Mouse (Mus musculus) hindbrain, postnatal 0 days (tissue): Measurements from ENCODE around the gene Ppil1. TPM values are rescaled to one million over a fixed set of nuclear protein-coding genes. Genes with fewer than 3 reads are reported as not detected.
"Not testable (repeated sequence)": the region's sequence is repeated elsewhere in the genome, so short reads cannot be mapped to it uniquely, and the experiment has no call there.

Experiments
- ATAC-seq: fragments of 200-750 bp; cut with Nextera tagmentation; 2 replicates; pipeline ENCODE4 v1.8.0; 2017; ENCODE audit warnings: mild to moderate bottlenecking, moderate TSS enrichment, moderate library complexity
- DNase-seq: peaks from one replicate; pipeline ENCODE4 v3.0.0-alpha.2; 2015; ENCODE audit warnings: low spot score
- H3K27ac ChIP-seq: fragments of 300-500 bp; sonication (generic); 2 replicates; pipeline ENCODE4 v1.5.1; 2014; ENCODE audit warnings: mild to moderate bottlenecking
- H3K27me3 ChIP-seq: fragments of 300-500 bp; sonication (generic); 2 replicates; pipeline ENCODE4 v1.6.1; 2014; ENCODE audit warnings: low read length, mixed read lengths; ENCODE audit not compliant: insufficient read depth
- H3K36me3 ChIP-seq: fragments of 300-500 bp; sonication (generic); 2 replicates; pipeline ENCODE4 v1.6.1; 2014; ENCODE audit warnings: low read length, mixed read lengths; ENCODE audit not compliant: insufficient read depth
- H3K4me1 ChIP-seq: fragments of 300-500 bp; sonication (generic); 2 replicates; pipeline ENCODE4 v1.6.1; 2014; ENCODE audit warnings: antibody characterized with exemption, low read length, mixed read lengths; ENCODE audit not compliant: insufficient read depth
- H3K4me2 ChIP-seq: fragments of 300-500 bp; sonication (generic); 2 replicates; pipeline ENCODE4 v1.6.1; 2014; ENCODE audit warnings: low read depth, mild to moderate bottlenecking, low read length, moderate library complexity, mixed read lengths
- H3K4me3 ChIP-seq: fragments of 300-500 bp; sonication (generic); 2 replicates; pipeline ENCODE4 v1.5.1; 2014; ENCODE audit warnings: low read length
- H3K9ac ChIP-seq: fragments of 300-500 bp; sonication (generic); replicated peaks from 2 replicates; pipeline ENCODE4 v1.6.1; 2014; ENCODE audit warnings: mild to moderate bottlenecking, low read length, moderate library complexity, mixed read lengths
- H3K9me3 ChIP-seq: fragments of 300-500 bp; sonication (generic); 2 replicates; pipeline ENCODE4 v1.6.1; 2016; ENCODE audit warnings: low read length, mixed read lengths
- CTCF ChIP-seq: IDR thresholded peaks from 2 replicates; pipeline ENCODE4 v1.5.1; 2016; ENCODE audit warnings: antibody characterized with exemption, control low read depth, low read depth
- WGBS: fragments of 180-500 bp; shearing (Covaris S2); extraction: QIAGEN DNeasy Blood & Tissue Kit; methylation state at CpG from one replicate; pipeline ENCODE4 v1.1.7; 2014; 5-methylcytosine and 5-hydroxymethylcytosine counted together
- polyA plus RNA-seq: library from polyadenylated mRNA; unstranded; fragments of >200 nt; fragmentation: Nextera tagmentation; extraction: Ambion mirVana; gene quantifications from 2 replicates; pipeline ENCODE4 v1.2.1, GENCODE M21; 2015
- total RNA-seq: library from RNA; depleted of rRNA; stranded (reverse); fragments of >200 nt; gene quantifications from 2 replicates; pipeline ENCODE4 v1.2.3, GENCODE M21; 2014

Gene Ppil1
- total and polyA plus RNA-seq, 2 experiments from 2014 or later = 81.4 to 87.7 TPM

DNA sequence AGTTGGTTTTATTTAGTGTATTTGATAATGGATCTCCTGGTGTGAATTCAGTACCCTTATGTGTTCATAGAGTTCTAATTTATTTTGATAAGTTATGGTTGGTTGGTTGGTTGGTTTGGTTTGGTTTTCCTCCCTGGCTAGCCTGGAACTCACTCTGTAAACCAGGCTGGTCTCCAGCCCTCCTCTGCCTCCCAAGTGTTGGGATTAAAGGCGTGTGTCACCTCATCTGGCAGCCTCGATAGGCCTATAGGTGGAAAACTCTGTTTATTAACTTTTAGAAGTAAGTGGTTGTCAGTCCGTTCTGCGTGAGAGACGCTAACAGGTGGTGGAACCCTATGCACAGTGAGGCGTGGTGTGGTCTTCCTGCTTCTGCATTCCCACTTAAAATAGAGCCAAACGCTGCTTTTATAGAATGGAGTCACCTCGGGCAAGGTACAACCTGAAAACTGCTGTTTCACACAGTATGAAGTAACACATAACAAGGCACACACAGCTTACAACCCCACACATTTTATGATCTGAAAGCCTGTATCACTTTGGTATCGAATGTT is 6.2 kb upstream of the Ppil1 start:
- H3K27me3 ChIP-seq = no peaks in the 10 kb centered on the region
- no peak for TF ChIP-seq CTCF
- H3K4me1 ChIP-seq = peaks cover 4% of the 10 kb centered on the region; the same call in 1 of the 2 replicates
- 94% methylated on average over 9 of the region's 9 CpGs for WGBS
- H3K27ac ChIP-seq = no peak overlapping the region
- no peaks in the 10 kb centered on the region for H3K9me3 ChIP-seq
- H3K9ac ChIP-seq = no peak overlapping the region
- ATAC-seq (no peak), DNase-seq (no peak)
- H3K4me2 ChIP-seq = peak overlapping the region; percentile 66
- H3K4me3 ChIP-seq = no peak overlapping the region
- H3K36me3 ChIP-seq = no peaks in the 10 kb centered on the region

- ATAC-seq = no peak
- peak overlapping the region; percentile 91 for H3K9ac ChIP-seq
- H3K4me2 ChIP-seq = peak overlapping the region; percentile 66
- peak overlapping the region; percentile 91 for H3K27ac ChIP-seq
- H3K9me3 ChIP-seq = no peaks in the 10 kb centered on the region
- no peak for TF ChIP-seq CTCF
- 12% methylated on average over 10 of the region's 10 CpGs for WGBS
- H3K36me3 ChIP-seq = no peaks in the 10 kb centered on the region
- peaks cover 4% of the 10 kb centered on the region; the same call in 1 of the 2 replicates for H3K4me1 ChIP-seq
- no peaks in the 10 kb centered on the region for H3K27me3 ChIP-seq
- no peak for DNase-seq
- peak overlapping the region; percentile 81 for H3K4me3 ChIP-seq
Observed at GRCm38 (mm10) chr17:29269349-29269706, 5.3 kb upstream of the Ppil1 start.

DNA sequence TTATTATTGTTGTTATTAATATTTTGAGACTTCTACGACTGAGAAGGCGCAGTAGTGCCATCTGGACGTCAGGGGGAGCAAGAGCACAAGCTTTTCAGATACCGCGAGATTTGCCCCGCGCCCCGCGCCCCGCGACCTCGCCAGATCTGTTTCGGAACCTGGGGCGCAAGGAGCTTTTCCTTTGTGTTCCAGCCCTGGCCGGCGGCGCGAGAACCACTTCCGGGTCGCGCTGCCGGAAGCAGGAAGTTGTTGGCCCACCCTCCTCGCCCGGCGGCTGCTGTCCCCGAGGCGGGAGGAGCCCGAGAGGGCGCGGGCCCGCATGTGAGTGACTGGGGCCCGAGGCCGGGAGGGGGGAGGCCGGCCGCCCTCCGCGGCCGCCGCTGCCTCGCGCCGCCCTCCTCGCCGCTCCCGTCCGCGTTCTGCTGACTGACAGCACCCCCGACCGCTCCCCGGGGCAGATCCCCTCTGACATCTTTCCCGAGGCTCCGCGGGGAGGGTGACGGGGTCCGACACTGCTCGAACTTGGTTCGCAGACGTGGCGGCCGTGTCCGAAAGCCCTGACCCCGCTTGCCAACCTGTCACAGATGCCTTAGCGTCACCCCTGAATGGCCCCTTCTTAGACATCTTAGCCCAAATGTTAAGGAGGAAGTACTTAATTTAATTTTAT is 4.8 kb upstream of the Ppil1 start, which contains the start of gene BC004004:
Gene BC004004, plus strand, starts transcription at position 107 of the 667 bp plus-strand sequence.
- Histone ChIP-seq H3K27me3 (no peaks in the 10 kb centered on the region), H3K4me3 (peak within 1 kb of the TSS; percentile 81), H3K9ac (peak within 1 kb of the TSS; percentile 91), H3K36me3 (no peaks in the 10 kb centered on the region), H3K4me1 (peaks cover 4% of the 10 kb centered on the region; the same call in 1 of the 2 replicates), H3K9me3 (no peaks in the 10 kb centered on the region), H3K4me2 (peak within 1 kb of the TSS; percentile 66), H3K27ac (peak within 1 kb of the TSS; percentile 91)
- DNase-seq (peak; percentile 98), ATAC-seq (peak; percentile 92)
- TF ChIP-seq CTCF = peak; percentile 77
- WGBS = under 1% methylated on average over 54 of the region's 63 CpGs

- H3K4me1 ChIP-seq = peaks cover 4% of the 10 kb centered on the region; the same call in 1 of the 2 replicates
- H3K27ac ChIP-seq = peak overlapping the region; percentile 15; the same call in 1 of the 2 replicates
- WGBS = 60% methylated on average over 6 of the region's 6 CpGs
- no peaks in the 10 kb centered on the region for H3K36me3 ChIP-seq
- no peaks in the 10 kb centered on the region for H3K27me3 ChIP-seq
- H3K9me3 ChIP-seq = no peaks in the 10 kb centered on the region
- H3K9ac ChIP-seq = no peak overlapping the region; the same call in 1 of the 2 replicates
- peak; percentile 34 for ATAC-seq
- no peak for TF ChIP-seq CTCF
- H3K4me3 ChIP-seq = peak overlapping the region; percentile 81
- peak overlapping the region; percentile 66 for H3K4me2 ChIP-seq
- no peak for DNase-seq
Observed at GRCm38 (mm10) chr17:29267931-29268681, 4.1 kb upstream of the Ppil1 start.

GRCm38 (mm10) chr17:29267040-29267439 is 3.1 kb upstream of the Ppil1 start:
- H3K4me2 ChIP-seq, ATAC-seq, H3K27me3 ChIP-seq, H3K27ac ChIP-seq, H3K36me3 ChIP-seq, DNase-seq, H3K4me3 ChIP-seq, H3K9ac ChIP-seq, H3K4me1 ChIP-seq, H3K9me3 ChIP-seq: not testable (repeated sequence)
- 81% methylated on average over 2 of the region's 2 CpGs for WGBS

DNA sequence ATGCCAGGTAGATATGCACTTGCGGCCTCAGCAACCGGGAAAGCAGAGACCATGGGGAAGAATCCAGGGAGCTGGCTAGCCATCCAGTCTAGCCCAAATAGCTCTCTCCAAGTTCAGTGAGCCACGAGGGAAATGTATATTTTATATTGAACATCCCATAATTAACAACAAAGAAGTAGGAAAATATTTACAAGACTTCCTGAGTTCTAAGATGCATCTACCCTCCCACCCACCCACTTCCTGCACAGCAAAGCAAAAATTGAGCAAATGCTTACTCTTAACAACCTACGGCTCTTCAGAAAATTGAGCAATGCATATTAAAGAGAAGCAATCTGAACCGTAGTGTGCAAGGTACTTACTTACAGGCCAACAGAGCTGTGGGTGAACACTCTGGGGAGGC is 774 bp upstream of the Ppil1 start:
- 86% methylated on average over 5 of the region's 5 CpGs for WGBS
- Histone ChIP-seq H3K4me3 (no peak overlapping the region), H3K4me1 (peaks cover 6% of the 10 kb centered on the region; the same call in 1 of the 2 replicates), H3K27ac (peak overlapping the region; percentile 97), H3K9me3 (no peaks in the 10 kb centered on the region), H3K27me3 (no peaks in the 10 kb centered on the region), H3K36me3 (peaks cover 6% of the 10 kb centered on the region; the same call in 1 of the 2 replicates), H3K4me2 (peak overlapping the region; percentile 65; the same call in 1 of the 2 replicates), H3K9ac (no peak overlapping the region)
- ATAC-seq (no peak), DNase-seq (no peak)
- TF ChIP-seq CTCF = no peak
